9 mouse cellular contexts compared by ENCODE assay signal in the genomic region with DNA sequence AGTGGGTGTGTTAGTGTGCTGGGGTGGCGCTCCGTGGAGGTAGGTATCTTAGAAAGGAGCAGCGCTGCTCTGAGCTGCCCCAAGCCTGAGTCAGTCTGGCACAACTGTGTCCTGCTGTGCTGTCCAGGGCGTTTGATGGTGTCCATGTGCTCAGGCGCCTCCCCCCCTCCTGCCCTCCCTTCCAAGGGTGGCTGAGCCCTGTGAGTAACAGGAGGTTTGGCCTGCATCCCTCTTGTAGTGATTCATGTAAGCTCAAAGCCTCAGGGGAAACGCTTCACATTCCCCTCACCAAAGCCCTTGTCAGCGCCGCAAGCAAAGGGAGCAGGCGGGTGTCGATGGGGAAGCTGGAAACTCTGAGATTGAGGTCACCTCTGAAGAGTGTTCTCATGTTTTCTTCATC. TPM values are rescaled to one million over a fixed set of nuclear protein-coding genes. Genes with fewer than 3 reads are reported as not detected.
A peak's percentile ranks its signal among the peaks of the same experiment; 100 is the strongest.
DNase-seq lines count a peak whose midpoint lies in the region; ATAC-seq and TF ChIP-seq lines count a peak whose summit lies in the region.
"Had no signal": no experiment of that assay in that cellular context is flagged by ENCODE, and none has a peak within 500 bp of the region (broad histone marks: within the 10 kb centered on the region; RNA-seq: fewer than 3 reads in every experiment).

No protein-coding gene starts in this region.

- H3K9ac ChIP-seq in midbrain, embryonic 15.5 days, result no peak overlapping the region

- 73% methylated on average over 10 of the region's 10 CpGs for WGBS in midbrain, embryonic 15.5 days

- peak; percentile 43 for DNase-seq in embryo, embryonic 10 days (ENCODE audit: low spot score)
- no peak for DNase-seq in embryo, embryonic 10.5 days (ENCODE audit: low spot score)
- DNase-seq in 3134 (ENCODE audit: extremely low read depth, insufficient read length, low spot score), result peak; percentile 94
- DNase-seq in gastrocnemius, adult 2 months, result peak; percentile 84
- peak; percentile 71 for DNase-seq in heart, postnatal 4 days
- DNase-seq in right cerebral cortex, postnatal 4 days, result no peak

- H3K27ac ChIP-seq in gastrocnemius, adult 2 months, result peak overlapping the region; percentile 85
- no peak overlapping the region for H3K27ac ChIP-seq in midbrain, embryonic 15.5 days

- H3K4me2 ChIP-seq in midbrain, embryonic 15.5 days, result no peak overlapping the region

- intact Hi-C loops in gastrocnemius, adult 2 months (cut with DNase I), result no loop called here

- H3K27me3 ChIP-seq in midbrain, embryonic 15.5 days (replicated peaks), result no peaks in the 10 kb centered on the region

- ATAC-seq in midbrain, embryonic 15.5 days (replicated peaks), result no peak
- no peak for ATAC-seq in megakaryocyte progenitor cell, adult 5-6 weeks (replicated peaks; ENCODE audit: poor library complexity)
- ATAC-seq: forebrain, embryonic 14.5 days had no signal

- H3K4me3 ChIP-seq in gastrocnemius, adult 2 months, result no peak overlapping the region
- no peak overlapping the region for H3K4me3 ChIP-seq in midbrain, embryonic 15.5 days

- peak; percentile 24; the same call in 1 of the 2 replicates for TF ChIP-seq CTCF in gastrocnemius, adult 2 months (IDR thresholded peaks at IDR 0.05)

- H3K9me3 ChIP-seq in midbrain, embryonic 15.5 days, result no peaks in the 10 kb centered on the region

- peaks cover 14% of the 10 kb centered on the region for H3K4me1 ChIP-seq in midbrain, embryonic 15.5 days

- 0 out of 2 replicates have a peak, but pooled peaks cover 7% of the 10 kb centered on the region for H3K36me3 ChIP-seq in midbrain, embryonic 15.5 days (replicated peaks)

RNA-seq across cellular contexts. Expression of gene Cenpx, which starts 15.8 kb away (rescaled TPM):
- total RNA-seq in gastrocnemius, adult 2 months (2021), result 10 to 100 TPM; 22.1 to 32.3 TPM
- total RNA-seq in heart, postnatal 4 days (2021), result 10 to 100 TPM; 39.5 to 41.8 TPM
- polyA plus RNA-seq in midbrain, embryonic 15.5 days (2015; fragmentation: Nextera tagmentation; extraction: Ambion mirVana), result 95.6 and 99.7 TPM in 2 replicates
- total RNA-seq in megakaryocyte progenitor cell, adult 5-6 weeks (2015), result 116 and 136 TPM in 2 replicates
- total RNA-seq in megakaryocyte progenitor cell, adult 5-6 weeks (2017), result 100 and 106 TPM in 2 replicates

RNA-seq across cellular contexts. Expression of gene Lrrc45, which starts 16.0 kb away (rescaled TPM):
- 1 to 10 TPM; 3.6 to 4.4 TPM for total RNA-seq in gastrocnemius, adult 2 months (2021)
- total RNA-seq in heart, postnatal 4 days (2021), result 10 to 100 TPM; 11.0 to 11.3 TPM
- polyA plus RNA-seq in midbrain, embryonic 15.5 days (2015; fragmentation: Nextera tagmentation; extraction: Ambion mirVana), result 82.6 and 89.9 TPM in 2 replicates
- total RNA-seq in megakaryocyte progenitor cell, adult 5-6 weeks (2015), result 10.6 and 11.0 TPM in 2 replicates
- 37.6 and 42.3 TPM in 2 replicates for total RNA-seq in megakaryocyte progenitor cell, adult 5-6 weeks (2017)

RNA-seq across cellular contexts. Expression of gene Rac3, which starts 23.5 kb away (rescaled TPM):
- 1 to 10 TPM in 1 of 2 experiments, under 1 TPM in 1; 0.87 to 1.3 TPM for total RNA-seq in gastrocnemius, adult 2 months (2021)
- 1 to 10 TPM; 1.5 to 1.8 TPM for total RNA-seq in heart, postnatal 4 days (2021)
- 560 and 572 TPM in 2 replicates for polyA plus RNA-seq in midbrain, embryonic 15.5 days (2015; fragmentation: Nextera tagmentation; extraction: Ambion mirVana)
- 0.44 and 0.76 TPM in 2 replicates for total RNA-seq in megakaryocyte progenitor cell, adult 5-6 weeks (2015)
- 0.25 TPM in 1 of 2 replicates, not detected in the other for total RNA-seq in megakaryocyte progenitor cell, adult 5-6 weeks (2017)

RNA-seq across cellular contexts. Expression of gene Aspscr1, which starts 25.0 kb away (rescaled TPM):
- total RNA-seq in gastrocnemius, adult 2 months (2021), result 10 to 100 TPM; 31.2 to 32.4 TPM
- 10 to 100 TPM; 62.7 to 64.0 TPM for total RNA-seq in heart, postnatal 4 days (2021)
- 149 and 158 TPM in 2 replicates for polyA plus RNA-seq in midbrain, embryonic 15.5 days (2015; fragmentation: Nextera tagmentation; extraction: Ambion mirVana)
- 39.6 and 54.6 TPM in 2 replicates for total RNA-seq in megakaryocyte progenitor cell, adult 5-6 weeks (2015)
- 33.7 and 46.6 TPM in 2 replicates for total RNA-seq in megakaryocyte progenitor cell, adult 5-6 weeks (2017)

RNA-seq across cellular contexts. Expression of gene Dcxr, which starts 29.3 kb away (rescaled TPM):
- total RNA-seq in gastrocnemius, adult 2 months (2021), result 1 to 10 TPM; 6.3 to 8.6 TPM
- total RNA-seq in heart, postnatal 4 days (2021), result 1 to 10 TPM; 3.6 to 4.5 TPM
- polyA plus RNA-seq in midbrain, embryonic 15.5 days (2015; fragmentation: Nextera tagmentation; extraction: Ambion mirVana), result 6.8 and 7.9 TPM in 2 replicates
- 16.3 and 18.7 TPM in 2 replicates for total RNA-seq in megakaryocyte progenitor cell, adult 5-6 weeks (2015)
- total RNA-seq in megakaryocyte progenitor cell, adult 5-6 weeks (2017), result 16.5 and 17.1 TPM in 2 replicates

Comparison
In these comparisons a context has a peak if more than half of its experiments do, and no peak if none do; other contexts are left out.
1. DNase-seq: peak in embryo, embryonic 10 days (single experiment), 3134 (single experiment), gastrocnemius, adult 2 months (single experiment) and heart, postnatal 4 days (single experiment); none in embryo, embryonic 10.5 days (single experiment) and right cerebral cortex, postnatal 4 days (single experiment).